Mouse (Mus musculus) granulocyte monocyte progenitor cell, adult 5-6 weeks (primary cell): ENCODE results near the gene Kcnip1. TPM values are rescaled to one million over a fixed set of nuclear protein-coding genes. Genes with fewer than 3 reads are reported as not detected.

Experiments
- ATAC-seq: replicated peaks from 2 replicates; pipeline ENCODE4 v1.8.0; 2016; ENCODE audit warnings: mild to moderate bottlenecking, moderate TSS enrichment, inconsistent platforms; ENCODE audit not compliant: poor library complexity, severe bottlenecking
- total RNA-seq, 2 experiments: library from RNA; stranded (forward) in 1 of 2; stranded (reverse) in 1 of 2; fragments of 200-712, 200-1000 nt in 1 of 2; fragments of >200 nt in 1 of 2; fragmentation: Nextera tagmentation in 1 of 2; gene quantifications; 2 replicates each; pipeline ENCODE4 v1.2.3; 2014 to 2017

The Kcnip1 gene
- total RNA-seq, 2 experiments from 2014 or later = not detected

DNA sequence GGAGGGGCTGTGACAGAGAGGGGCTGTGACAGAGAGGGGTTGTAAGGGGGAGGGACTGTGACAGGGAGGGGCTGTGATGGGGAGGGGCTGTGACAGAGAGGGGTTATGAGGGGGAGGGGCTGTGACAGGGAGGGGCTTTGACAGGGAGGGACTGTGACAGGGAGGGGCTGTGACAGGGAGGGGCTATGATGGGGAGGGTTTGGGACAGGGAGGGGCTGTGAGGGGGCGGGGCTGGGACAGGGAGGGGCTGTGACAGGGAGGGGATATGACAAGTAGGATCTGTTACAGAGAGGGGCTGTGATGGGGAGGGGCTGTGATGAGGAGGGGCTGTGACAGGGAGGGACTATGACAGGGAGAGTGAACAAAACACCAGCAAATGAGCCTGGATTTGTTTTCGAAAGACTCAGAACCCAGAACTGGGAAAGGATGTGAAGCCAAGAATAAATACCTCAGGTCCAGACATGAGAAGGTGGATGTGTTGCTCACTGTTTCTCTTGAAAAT lies 290.9 kb downstream of the Kcnip1 start:
- ATAC-seq = no peak

DNA sequence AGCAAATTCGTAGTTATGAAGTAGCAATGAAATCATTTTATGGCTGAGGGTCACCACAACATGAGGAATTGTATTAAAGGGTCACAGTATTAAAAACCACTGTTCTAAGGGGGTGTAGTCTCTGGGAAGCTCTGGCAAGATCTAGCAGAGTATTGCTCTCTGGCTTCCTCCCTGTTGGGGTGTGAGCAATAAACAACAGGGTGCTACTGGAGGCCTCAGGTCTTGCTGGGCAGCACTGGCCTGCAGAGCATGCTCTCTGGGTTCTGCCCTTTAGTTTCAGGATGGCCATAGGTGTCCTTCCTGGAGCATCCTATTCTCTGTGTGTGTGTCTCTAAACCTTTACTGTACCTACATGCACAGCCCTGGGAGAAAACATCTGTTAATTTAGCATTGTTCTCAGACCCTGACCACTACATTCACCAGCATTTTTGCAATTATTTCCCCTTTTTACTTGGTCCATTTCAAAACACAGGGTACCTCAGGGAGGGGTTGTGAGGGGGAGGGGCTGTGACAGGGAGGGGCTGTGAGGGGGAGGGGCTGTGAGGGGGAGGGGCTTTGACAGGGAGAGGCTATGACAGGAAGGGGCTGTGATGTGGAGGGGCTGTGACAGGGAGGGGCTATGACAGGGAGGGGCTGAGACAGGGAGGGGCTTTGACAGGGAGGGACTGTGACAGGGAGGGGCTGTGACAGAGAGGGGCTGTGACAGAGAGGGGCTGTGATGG lies 291.6 kb downstream of the Kcnip1 start:
- ATAC-seq = no peak

DNA sequence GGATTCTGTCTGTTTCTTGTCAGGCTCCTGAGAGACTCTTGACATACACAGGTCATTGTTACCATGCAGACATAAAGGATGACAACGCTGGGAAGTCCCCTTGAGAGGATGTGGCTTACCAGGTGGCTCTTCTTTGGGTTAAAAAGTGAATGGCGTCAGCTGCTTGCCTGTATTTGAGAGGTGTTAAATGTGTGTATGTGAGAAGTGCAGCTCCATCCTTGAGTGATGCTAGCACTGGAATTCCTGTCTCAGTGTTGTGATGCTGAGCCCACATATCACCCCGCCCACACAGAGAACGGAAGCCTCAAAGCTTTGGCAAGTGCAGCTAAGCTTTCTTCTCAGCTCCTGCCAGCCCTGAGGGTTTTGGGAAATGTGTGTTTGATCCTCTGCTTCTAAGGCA lies 292.2 kb downstream of the Kcnip1 start:
- ATAC-seq = no peak

GRCm38 (mm10) chr11:33690181-33690580 lies 302.8 kb downstream of the Kcnip1 start:
- no peak for ATAC-seq

DNA sequence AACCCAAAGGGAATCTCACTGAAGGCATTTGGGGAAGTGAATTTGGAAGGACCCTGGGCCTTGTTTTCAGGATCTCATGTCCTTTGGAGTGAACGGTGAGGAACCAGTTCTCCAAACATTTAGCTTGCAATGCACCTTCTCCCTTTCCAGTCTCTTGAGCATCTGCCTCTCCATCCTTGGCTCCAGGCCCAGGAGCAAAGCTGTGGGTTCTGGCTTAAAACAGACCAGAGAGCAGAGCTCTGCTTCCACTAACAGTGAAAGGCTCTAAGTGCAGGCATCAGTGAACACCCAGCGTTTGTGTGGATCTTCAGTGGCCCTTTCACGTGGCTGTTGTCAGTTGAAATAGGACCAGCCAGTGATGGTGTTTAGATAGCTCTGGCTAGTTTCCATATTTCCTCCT lies 307.0 kb downstream of the Kcnip1 start:
- no peak for ATAC-seq

GRCm38 (mm10) chr11:33680151-33680550 lies 312.8 kb downstream of the Kcnip1 start:
- ATAC-seq = peak; percentile 63

- ATAC-seq = no peak
Observed at GRCm38 (mm10) chr11:33670105-33670965, 322.6 kb downstream of the Kcnip1 start.

- no peak for ATAC-seq
Observed at GRCm38 (mm10) chr11:33668376-33668775, 324.6 kb downstream of the Kcnip1 start.

DNA sequence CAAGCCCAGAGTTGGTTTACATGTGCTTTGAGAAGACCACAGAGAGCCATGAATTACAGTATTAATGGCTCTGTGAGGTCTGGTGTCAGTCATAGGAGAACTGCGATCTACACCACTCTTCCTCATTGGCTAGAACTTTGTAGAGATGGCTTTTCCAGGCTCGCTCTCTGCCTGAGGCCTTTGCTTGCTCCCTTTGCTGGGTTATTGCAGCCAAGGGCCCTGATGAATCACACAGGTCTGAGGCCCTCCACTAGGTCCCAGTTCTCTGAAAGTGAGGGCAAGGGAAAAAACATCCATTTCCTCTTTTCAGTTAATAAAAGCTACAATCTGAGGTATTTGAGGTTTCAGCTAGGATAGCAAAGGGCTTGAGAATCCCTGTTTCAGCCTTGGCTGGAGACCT lies 329.4 kb downstream of the Kcnip1 start:
- ATAC-seq = no peak

GRCm38 (mm10) chr11:33660016-33660913 lies 332.7 kb downstream of the Kcnip1 start:
- peak; percentile 85 for ATAC-seq

- ATAC-seq = no peak
Observed at GRCm38 (mm10) chr11:33655861-33656593, 336.9 kb downstream of the Kcnip1 start.

DNA sequence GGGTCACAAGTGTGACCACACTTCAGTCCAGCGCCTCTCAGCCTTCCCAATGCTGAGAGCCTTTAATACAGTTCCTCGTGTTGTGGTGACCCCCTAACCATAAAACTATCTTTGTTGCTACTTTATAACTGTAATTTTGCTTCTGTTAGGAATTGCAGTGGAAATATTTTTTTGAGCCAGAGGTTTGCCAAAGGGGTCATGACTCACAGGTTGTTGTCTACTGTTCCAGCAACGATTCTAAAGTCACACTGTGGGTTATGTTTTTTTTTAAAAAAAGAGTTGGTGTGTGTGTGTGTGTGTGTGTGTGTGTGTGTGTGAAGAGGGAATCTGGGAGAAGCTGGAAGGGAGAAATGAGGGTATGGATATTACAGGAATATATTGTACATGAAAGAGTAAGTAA lies 337.7 kb downstream of the Kcnip1 start:
- ATAC-seq = no peak

GRCm38 (mm10) chr11:33654485-33654884 lies 338.5 kb downstream of the Kcnip1 start:
- ATAC-seq = no peak

DNA sequence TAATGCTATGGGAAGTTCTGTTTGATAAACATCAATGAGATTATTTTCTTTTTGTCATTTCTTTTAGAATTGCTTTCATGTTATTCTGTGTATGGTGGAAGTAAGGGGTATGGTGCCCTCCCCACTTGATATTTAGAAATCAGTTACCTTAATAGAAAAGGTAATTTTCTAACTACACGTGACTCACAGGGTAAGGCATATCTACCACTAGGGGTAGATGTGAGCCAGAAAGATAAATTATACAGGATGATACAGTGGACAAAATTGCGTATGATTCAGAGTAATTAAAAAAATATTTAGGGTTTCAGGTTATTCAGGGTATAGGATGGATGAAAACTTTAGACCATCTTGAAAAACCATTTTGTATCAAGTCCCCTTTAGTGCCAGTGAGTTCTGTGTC lies 343.6 kb downstream of the Kcnip1 start:
- no peak for ATAC-seq

DNA sequence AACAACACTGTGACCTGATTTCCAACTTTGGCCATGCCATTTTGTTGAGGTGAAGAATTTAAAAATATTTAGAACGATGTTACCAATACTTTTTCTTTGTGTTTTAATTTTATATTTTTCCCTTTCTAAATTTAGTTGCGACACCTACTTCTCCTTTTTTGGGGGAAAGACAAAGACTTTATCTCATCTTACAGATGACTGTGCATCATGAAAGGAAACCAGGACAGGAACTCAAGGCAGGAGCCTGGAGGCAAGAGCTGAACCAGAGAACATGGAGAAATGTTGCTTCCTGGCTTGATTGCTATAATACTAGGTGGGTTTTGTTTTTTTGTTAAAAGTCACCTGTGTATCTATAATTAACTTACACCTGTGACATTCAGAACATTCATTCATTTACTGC lies 355.8 kb downstream of the Kcnip1 start:
- peak; percentile 50 for ATAC-seq

- ATAC-seq = no peak
Observed at GRCm38 (mm10) chr11:33627136-33627742, 365.7 kb downstream of the Kcnip1 start.

- ATAC-seq = peak; percentile 93
Observed at GRCm38 (mm10) chr11:33614218-33614617, 378.7 kb downstream of the Kcnip1 start.

- ATAC-seq = no peak
Observed at GRCm38 (mm10) chr11:33607784-33608183, 385.2 kb downstream of the Kcnip1 start.

GRCm38 (mm10) chr11:33603174-33603573 lies 389.8 kb downstream of the Kcnip1 start:
- ATAC-seq = no peak
